Mouse (Mus musculus) liver, adult 2 months (tissue): ENCODE data around the gene Nup88.

Source experiments
- CTCF ChIP-seq: fragments of 200-500 bp; IDR thresholded peaks from 2 replicates; pipeline ENCODE4 v1.5.1; 2011; ENCODE audit warnings: low read depth, low read length, control low read depth
- POLR2A ChIP-seq: fragments of 200-500 bp; IDR thresholded peaks from 2 replicates; pipeline ENCODE4 v1.6.1; 2011; ENCODE audit warnings: low read length, control low read depth; ENCODE audit not compliant: insufficient read depth; ENCODE audit errors: extremely low read depth

DNA sequence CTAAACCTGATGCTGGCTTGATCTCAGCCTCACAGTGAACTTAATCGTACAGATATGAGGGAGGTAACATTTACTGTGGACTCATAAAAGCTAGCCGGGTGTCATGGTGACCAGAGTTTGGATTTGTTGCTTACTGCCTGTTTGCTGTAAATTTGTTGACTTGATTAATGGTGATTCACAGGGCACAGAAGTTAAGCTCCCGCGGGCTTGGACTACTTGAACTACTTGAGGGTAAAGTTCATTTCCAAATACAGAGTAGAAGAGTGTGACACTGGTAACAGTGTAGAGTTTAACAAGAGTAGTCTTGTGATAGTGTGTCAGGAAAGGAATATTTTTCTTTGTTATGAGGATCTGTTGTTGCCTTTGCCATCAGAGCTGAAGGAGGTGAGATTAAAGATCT, 50.2 kb downstream of the Nup88 start:
- TF ChIP-seq CTCF (no peak), POLR2A (no peak)
